Mouse (Mus musculus) heart, postnatal 0 days (tissue): ENCODE results near the gene Pdzd4.

Experiments
- CTCF ChIP-seq: IDR thresholded peaks from 2 replicates; pipeline ENCODE4 v1.5.1; 2016; ENCODE audit warnings: antibody characterized with exemption, control low read depth, low read depth
- EP300 ChIP-seq: IDR thresholded peaks from 2 replicates; pipeline ENCODE4 v1.6.1; 2016; ENCODE audit warnings: antibody characterized with exemption, low read depth

- TF ChIP-seq EP300 (no peak), CTCF (no peak)
Observed at GRCm38 (mm10) chrX:73824185-73825151, at the start of gene Pdzd4.
